Comparison of ENCODE assay signal across 8 mouse cellular contexts in the genomic region with DNA sequence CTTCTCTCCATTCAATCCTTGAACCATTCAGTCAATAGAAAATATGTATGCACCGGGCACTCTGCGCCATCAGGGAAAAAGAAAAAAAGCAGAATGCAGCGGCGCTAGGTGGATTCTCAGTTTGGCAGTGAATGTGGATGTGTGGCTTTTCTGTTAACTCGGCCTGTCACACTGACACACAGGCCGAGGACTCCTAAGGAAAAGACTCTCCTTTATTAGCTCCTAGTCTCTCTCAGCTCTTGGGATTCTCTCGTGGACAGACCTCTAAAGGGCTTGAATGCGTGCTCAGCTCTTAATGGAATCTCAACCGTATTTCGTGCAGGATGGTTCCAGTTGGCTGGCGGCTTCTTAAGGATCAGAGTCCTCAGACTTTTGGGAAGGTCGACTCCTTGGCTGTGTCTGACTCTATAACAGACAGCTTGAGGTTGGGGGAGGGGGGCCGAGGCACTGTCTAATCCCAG. TPM values are rescaled to one million over a fixed set of nuclear protein-coding genes. Genes with fewer than 3 reads are reported as not detected.
DNase-seq lines count a peak whose midpoint lies in the region; ATAC-seq and TF ChIP-seq lines count a peak whose summit lies in the region.

No protein-coding gene starts in this region.

- intact Hi-C loops in left cerebral cortex, postnatal 10 days (cut with DNase I) = no loop called here
- intact Hi-C loops in left cerebral cortex, postnatal 4 days (cut with DNase I) = no loop called here

- H3K27me3 ChIP-seq in hindbrain, embryonic 15.5 days = no peaks in the 10 kb centered on the region
- H3K27me3 ChIP-seq in liver, embryonic 12.5 days (replicated peaks) = peaks cover 10% of the 10 kb centered on the region; the same call in 1 of the 2 replicates
- H3K27me3 ChIP-seq in stomach, postnatal 0 days (ENCODE audit: control insufficient read depth, insufficient read depth, low read length) = no peaks in the 10 kb centered on the region

- WGBS in hindbrain, embryonic 15.5 days = 4% methylated on average over 13 of the region's 13 CpGs
- WGBS in liver, embryonic 12.5 days (ENCODE audit: insufficient replicate concordance) = 24% methylated on average over 13 of the region's 13 CpGs
- 12% methylated on average over 13 of the region's 13 CpGs for WGBS in stomach, postnatal 0 days

- H3K9ac ChIP-seq in hindbrain, embryonic 15.5 days = peak overlapping the region; percentile 97
- peak overlapping the region; percentile 69; the same call in 1 of the 2 replicates for H3K9ac ChIP-seq in liver, embryonic 12.5 days
- H3K9ac ChIP-seq in stomach, postnatal 0 days (ENCODE audit: low read length) = peak overlapping the region; percentile 93

- peak overlapping the region; percentile 99 for H3K27ac ChIP-seq in hindbrain, embryonic 15.5 days (replicated peaks)
- H3K27ac ChIP-seq in liver, embryonic 12.5 days = peak overlapping the region; percentile 43
- H3K27ac ChIP-seq in stomach, postnatal 0 days (replicated peaks) = peak overlapping the region; percentile 96

- H3K4me3 ChIP-seq in hindbrain, embryonic 15.5 days = peak overlapping the region; percentile 92
- H3K4me3 ChIP-seq in liver, embryonic 12.5 days = peak overlapping the region; percentile 72
- peak overlapping the region; percentile 82 for H3K4me3 ChIP-seq in stomach, postnatal 0 days (ENCODE audit: low read depth, low read length)

- H3K4me2 ChIP-seq in hindbrain, embryonic 15.5 days = peak overlapping the region; percentile 92
- peak overlapping the region; percentile 84 for H3K4me2 ChIP-seq in liver, embryonic 12.5 days
- peak overlapping the region; percentile 78 for H3K4me2 ChIP-seq in stomach, postnatal 0 days (replicated peaks; ENCODE audit: low read depth)

- H3K9me3 ChIP-seq in hindbrain, embryonic 15.5 days = no peaks in the 10 kb centered on the region
- no peaks in the 10 kb centered on the region for H3K9me3 ChIP-seq in liver, embryonic 12.5 days (replicated peaks)
- H3K9me3 ChIP-seq in stomach, postnatal 0 days (ENCODE audit: control insufficient read depth, low read length) = no peaks in the 10 kb centered on the region

- H3K4me1 ChIP-seq in hindbrain, embryonic 15.5 days (replicated peaks) = peaks cover 49% of the 10 kb centered on the region
- peaks cover 39% of the 10 kb centered on the region for H3K4me1 ChIP-seq in liver, embryonic 12.5 days
- no peaks in the 10 kb centered on the region; the same call in 1 of the 2 replicates for H3K4me1 ChIP-seq in stomach, postnatal 0 days (replicated peaks; ENCODE audit: control insufficient read depth, insufficient read depth)

- peak; percentile 24 to 32 for DNase-seq in left cerebral cortex, postnatal 10 days (ENCODE audit: extremely low spot score in 1 of 2, low spot score in 2 of 2)
- DNase-seq in left cerebral cortex, postnatal 4 days = no peak
- peak; percentile 30 for DNase-seq in ZHBTc4 (ENCODE audit: low read depth, low spot score)
- peak; percentile 29 for DNase-seq in embryo, embryonic 9.5 days (ENCODE audit: extremely low spot score)
- DNase-seq in stomach, postnatal 0 days (ENCODE audit: low spot score) = no peak
- no peak for DNase-seq in thymus, postnatal 36 days

- no peak for ATAC-seq in hindbrain, embryonic 15.5 days (ENCODE audit: low FRiP score, low read depth)
- no peak for ATAC-seq in liver, embryonic 12.5 days
- no peak for ATAC-seq in stomach, postnatal 0 days (ENCODE audit: low FRiP score, low TSS enrichment)

- peaks cover 25% of the 10 kb centered on the region for H3K36me3 ChIP-seq in hindbrain, embryonic 15.5 days
- peaks cover 26% of the 10 kb centered on the region for H3K36me3 ChIP-seq in liver, embryonic 12.5 days
- peaks cover 10% of the 10 kb centered on the region; the same call in 1 of the 2 replicates for H3K36me3 ChIP-seq in stomach, postnatal 0 days (ENCODE audit: control insufficient read depth, insufficient read depth, low read length)

- no peak for TF ChIP-seq CTCF in stomach, postnatal 0 days (IDR thresholded peaks at IDR 0.05; ENCODE audit: low read depth)

- no peak for TF ChIP-seq EP300 in stomach, postnatal 0 days (optimal IDR thresholded peaks at IDR 0.05)

RNA-seq across cellular contexts. Expression of gene Slc25a4, which starts 0.6 kb away (rescaled TPM):
- total RNA-seq in left cerebral cortex, postnatal 10 days (2021) = 100 to 1,000 TPM; 666 to 701 TPM
- 100 to 1,000 TPM; 513 to 540 TPM for total RNA-seq in left cerebral cortex, postnatal 4 days (2021)
- 920 and 933 TPM in 2 replicates for polyA plus RNA-seq in hindbrain, embryonic 15.5 days (2015; fragmentation: Nextera tagmentation; extraction: Ambion mirVana)
- 144 and 148 TPM in 2 replicates for polyA plus RNA-seq in liver, embryonic 12.5 days (2016; fragmentation: Nextera tagmentation; extraction: Ambion mirVana)
- polyA plus RNA-seq in stomach, postnatal 0 days (2015; fragmentation: Nextera tagmentation; extraction: Ambion mirVana) = 315 and 344 TPM in 2 replicates

RNA-seq across cellular contexts. Expression of gene Snx25, which starts 59.7 kb away (rescaled TPM):
- total RNA-seq in left cerebral cortex, postnatal 10 days (2021) = 10 to 100 TPM; 38.2 to 42.7 TPM
- total RNA-seq in left cerebral cortex, postnatal 4 days (2021) = 10 to 100 TPM; 33.8 to 36.2 TPM
- 10.9 and 11.2 TPM in 2 replicates for polyA plus RNA-seq in hindbrain, embryonic 15.5 days (2015; fragmentation: Nextera tagmentation; extraction: Ambion mirVana)
- 5.7 and 6.2 TPM in 2 replicates for polyA plus RNA-seq in liver, embryonic 12.5 days (2016; fragmentation: Nextera tagmentation; extraction: Ambion mirVana)
- polyA plus RNA-seq in stomach, postnatal 0 days (2015; fragmentation: Nextera tagmentation; extraction: Ambion mirVana) = 3.1 and 4.3 TPM in 2 replicates

Comparison
In these comparisons a context has a peak if more than half of its experiments do, and no peak if none do; other contexts are left out.
1. DNase-seq: peak in left cerebral cortex, postnatal 10 days (2 of 2), ZHBTc4 (single experiment) and embryo, embryonic 9.5 days (single experiment); none in left cerebral cortex, postnatal 4 days (single experiment), stomach, postnatal 0 days (single experiment) and thymus, postnatal 36 days (0 of 2).
2. H3K27ac ChIP-seq: peak in every context shown above with its lines; median percentile 99 in hindbrain, embryonic 15.5 days; 96 in stomach, postnatal 0 days; 43 in liver, embryonic 12.5 days.
3. Peak in every context shown above with its lines, with median percentiles within 50 percentile points of each other: H3K4me2 ChIP-seq, H3K4me3 ChIP-seq and H3K9ac ChIP-seq.